Mouse (Mus musculus): ENCODE results near the gene Spred2. TPM values are rescaled to one million over a fixed set of nuclear protein-coding genes. Genes with fewer than 3 reads are reported as not detected.

Spred2 gene
- polyA plus RNA-seq, 1 experiment from 2014 or later: 5.4 TPM

DNA sequence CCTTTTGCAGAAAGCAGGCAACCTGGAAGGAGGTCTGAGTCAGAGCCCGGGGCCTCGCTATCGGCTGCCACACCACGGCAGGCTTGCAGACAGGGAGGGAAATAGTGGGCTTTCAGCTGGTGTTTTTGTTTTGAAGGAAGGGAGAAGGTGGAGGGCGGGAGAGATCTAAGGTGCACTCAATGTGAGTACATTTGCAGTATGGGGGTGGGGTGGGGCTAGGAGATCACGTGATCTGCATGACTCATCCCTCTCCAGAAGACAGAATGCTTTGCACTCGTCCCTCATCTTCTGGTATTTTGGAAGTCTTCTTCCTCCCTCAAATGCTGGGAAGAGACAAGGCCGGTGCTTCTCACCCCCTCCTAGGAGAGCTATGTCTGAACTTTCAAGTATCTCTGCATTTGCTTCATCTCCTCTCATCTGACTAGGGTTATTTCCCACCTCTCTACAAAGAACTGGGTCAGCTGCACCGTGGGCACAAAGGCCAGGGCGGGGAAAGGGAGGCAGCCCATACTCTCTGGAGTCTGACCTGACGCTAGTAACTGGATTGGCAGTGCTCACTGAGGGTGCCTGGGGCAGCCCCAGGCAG, 111.3 kb downstream of the Spred2 start:
- Histone ChIP-seq H3K4me1 (ENCODE audit: control insufficient read depth, insufficient read depth, low read length) (no peaks in the 10 kb centered on the region), H3K4me2 (ENCODE audit: low read length) (no peak overlapping the region), H3K9ac (ENCODE audit: low read length) (no peak overlapping the region), H3K27me3 (replicated peaks; ENCODE audit: control insufficient read depth, insufficient read depth, low read length) (no peaks in the 10 kb centered on the region), H3K4me3 (ENCODE audit: low read depth, low read length) (no peak overlapping the region), H3K36me3 (ENCODE audit: control insufficient read depth, insufficient read depth, low read length) (no peaks in the 10 kb centered on the region), H3K27ac (ENCODE audit: low read depth, low read length) (no peak overlapping the region), H3K9me3 (replicated peaks; ENCODE audit: control insufficient read depth, low read length) (no peaks in the 10 kb centered on the region)
- 57% methylated on average over 11 of the region's 11 CpGs for WGBS
- ATAC-seq: no peak
- DNase-seq (ENCODE audit: low spot score): no peak

DNA sequence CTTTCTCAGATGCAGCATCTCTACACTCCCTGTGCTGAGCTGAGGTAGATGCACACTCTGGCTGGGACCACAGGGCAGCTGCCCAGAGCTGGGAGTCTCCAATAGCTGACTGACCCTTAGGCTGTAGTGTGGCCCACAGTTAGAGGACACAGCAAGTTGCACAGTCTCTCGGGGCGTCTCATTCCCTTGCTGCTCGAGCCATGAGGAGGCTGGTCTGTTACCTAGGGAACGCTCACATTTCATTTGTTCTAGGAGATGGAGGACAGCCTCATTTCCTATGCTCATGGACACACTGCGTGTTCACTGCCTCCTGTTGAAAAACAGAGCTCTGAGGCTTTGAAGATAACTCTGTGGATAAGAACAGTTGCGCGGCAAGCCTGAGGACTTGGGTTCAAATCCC, 111.8 kb downstream of the Spred2 start:
- H3K27ac ChIP-seq (ENCODE audit: low read depth, low read length): no peak overlapping the region
- H3K4me3 ChIP-seq (ENCODE audit: low read depth, low read length): no peak overlapping the region
- 70% methylated on average over 7 of the region's 7 CpGs for WGBS
- no peaks in the 10 kb centered on the region for H3K4me1 ChIP-seq (ENCODE audit: control insufficient read depth, insufficient read depth, low read length)
- ATAC-seq (no peak), DNase-seq (ENCODE audit: low spot score) (no peak)
- no peak overlapping the region for H3K9ac ChIP-seq (ENCODE audit: low read length)
- no peaks in the 10 kb centered on the region for H3K36me3 ChIP-seq (ENCODE audit: control insufficient read depth, insufficient read depth, low read length)
- H3K27me3 ChIP-seq (replicated peaks; ENCODE audit: control insufficient read depth, insufficient read depth, low read length): no peaks in the 10 kb centered on the region
- no peaks in the 10 kb centered on the region for H3K9me3 ChIP-seq (replicated peaks; ENCODE audit: control insufficient read depth, low read length)
- no peak overlapping the region for H3K4me2 ChIP-seq (ENCODE audit: low read length)

DNA sequence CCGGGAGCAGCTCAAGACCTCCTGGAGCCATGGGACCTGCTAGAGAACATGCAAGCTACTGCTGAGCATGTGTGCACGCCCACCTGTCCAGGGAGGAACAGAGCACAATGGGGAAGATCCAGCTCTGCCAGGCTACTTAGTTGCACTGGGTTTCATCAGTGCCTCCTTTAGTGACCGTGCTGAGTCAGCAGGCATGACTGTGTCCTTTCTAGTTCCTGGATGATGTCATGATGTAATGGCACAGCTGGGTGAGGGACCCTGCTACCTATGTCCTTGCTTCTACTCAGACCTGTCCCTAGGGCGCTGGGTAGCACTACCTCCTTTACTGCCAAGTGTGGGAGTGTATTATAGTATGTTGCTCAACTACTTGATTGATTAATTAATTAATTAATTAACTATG, 113.6 kb downstream of the Spred2 start:
- H3K9me3 ChIP-seq (replicated peaks; ENCODE audit: control insufficient read depth, low read length): no peaks in the 10 kb centered on the region
- H3K4me1 ChIP-seq (ENCODE audit: control insufficient read depth, insufficient read depth, low read length): no peaks in the 10 kb centered on the region
- no peaks in the 10 kb centered on the region for H3K36me3 ChIP-seq (ENCODE audit: control insufficient read depth, insufficient read depth, low read length)
- no peak overlapping the region for H3K4me3 ChIP-seq (ENCODE audit: low read depth, low read length)
- 79% methylated on average over 4 of the region's 4 CpGs for WGBS
- H3K9ac ChIP-seq (ENCODE audit: low read length): no peak overlapping the region
- no peaks in the 10 kb centered on the region for H3K27me3 ChIP-seq (replicated peaks; ENCODE audit: control insufficient read depth, insufficient read depth, low read length)
- no peak for DNase-seq (ENCODE audit: low spot score)
- no peak overlapping the region for H3K27ac ChIP-seq (ENCODE audit: low read depth, low read length)
- no peak for ATAC-seq
- no peak overlapping the region for H3K4me2 ChIP-seq (ENCODE audit: low read length)

DNA sequence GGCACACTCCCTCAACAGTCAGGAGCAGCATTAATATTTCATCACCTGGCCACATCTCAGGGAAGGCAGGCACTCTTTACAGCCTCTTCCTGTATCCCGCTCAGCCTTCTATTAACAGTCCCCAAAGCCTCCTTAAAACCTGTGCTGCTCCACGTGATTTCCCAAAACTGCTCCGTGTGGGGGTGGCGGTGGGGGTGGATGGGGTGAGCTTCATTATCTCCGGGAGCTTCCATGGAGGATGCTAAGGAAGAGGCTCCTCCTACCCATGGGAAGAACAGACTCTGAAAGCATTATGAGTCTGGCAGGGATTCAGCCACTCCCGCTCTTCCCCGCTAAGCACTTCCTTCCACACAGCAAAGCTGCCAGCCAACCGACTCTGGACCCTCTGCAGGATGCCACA, 114.5 kb downstream of the Spred2 start:
- H3K4me2 ChIP-seq (ENCODE audit: low read length): peak overlapping the region; percentile 26
- no peak overlapping the region for H3K4me3 ChIP-seq (ENCODE audit: low read depth, low read length)
- H3K36me3 ChIP-seq (ENCODE audit: control insufficient read depth, insufficient read depth, low read length): no peaks in the 10 kb centered on the region
- DNase-seq (ENCODE audit: low spot score) (peak; percentile 67), ATAC-seq (peak; percentile 58; the same call in 1 of the 2 replicates)
- H3K9me3 ChIP-seq (replicated peaks; ENCODE audit: control insufficient read depth, low read length): no peaks in the 10 kb centered on the region
- 19% methylated on average over 8 of the region's 8 CpGs for WGBS
- no peaks in the 10 kb centered on the region for H3K4me1 ChIP-seq (ENCODE audit: control insufficient read depth, insufficient read depth, low read length)
- H3K27ac ChIP-seq (ENCODE audit: low read depth, low read length): no peak overlapping the region
- H3K9ac ChIP-seq (ENCODE audit: low read length): no peak overlapping the region
- H3K27me3 ChIP-seq (replicated peaks; ENCODE audit: control insufficient read depth, insufficient read depth, low read length): no peaks in the 10 kb centered on the region

DNA sequence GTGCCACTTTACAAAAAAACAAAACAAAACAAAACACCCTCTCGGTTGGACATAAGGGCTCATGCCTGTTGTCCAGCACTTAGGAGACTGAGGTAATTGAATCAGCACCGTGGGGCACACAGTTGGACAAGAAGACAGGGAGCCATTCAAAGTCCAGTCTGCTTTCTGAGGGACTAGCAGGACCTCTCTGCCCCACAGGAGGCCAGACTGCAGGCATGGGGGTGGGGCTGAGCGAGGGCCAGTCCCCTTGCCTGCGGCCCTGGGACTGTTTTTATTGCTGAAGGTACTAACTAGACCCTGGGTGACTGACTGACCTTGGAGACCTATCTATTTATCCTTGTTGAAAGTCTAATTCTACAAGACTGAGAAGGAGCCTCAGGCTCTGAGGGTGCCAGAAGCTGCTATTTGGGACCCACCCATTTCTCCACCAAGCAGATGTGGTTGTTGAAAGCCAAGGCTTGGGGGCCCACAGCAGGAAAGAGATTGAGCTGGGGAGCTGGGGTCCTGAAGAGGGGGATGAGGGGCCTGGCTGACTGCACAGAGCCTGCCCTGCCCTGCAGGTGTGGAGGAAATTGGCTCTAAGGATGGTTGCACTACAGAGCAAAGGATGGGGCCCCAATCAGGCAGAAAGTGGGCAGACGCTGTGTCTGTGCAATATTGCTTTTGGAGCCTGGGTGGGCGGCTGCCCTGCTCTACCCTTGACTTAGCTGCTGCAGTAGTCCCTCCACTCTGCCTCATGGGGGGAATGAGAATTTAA, 117.2 kb downstream of the Spred2 start:
- H3K9me3 ChIP-seq (replicated peaks; ENCODE audit: control insufficient read depth, low read length): no peaks in the 10 kb centered on the region
- H3K27me3 ChIP-seq (replicated peaks; ENCODE audit: control insufficient read depth, insufficient read depth, low read length): no peaks in the 10 kb centered on the region
- H3K36me3 ChIP-seq (ENCODE audit: control insufficient read depth, insufficient read depth, low read length): no peaks in the 10 kb centered on the region
- H3K27ac ChIP-seq (ENCODE audit: low read depth, low read length): no peak overlapping the region
- no peaks in the 10 kb centered on the region for H3K4me1 ChIP-seq (ENCODE audit: control insufficient read depth, insufficient read depth, low read length)
- H3K4me3 ChIP-seq (ENCODE audit: low read depth, low read length): no peak overlapping the region
- no peak overlapping the region for H3K9ac ChIP-seq (ENCODE audit: low read length)
- 14% methylated on average over 6 of the region's 6 CpGs for WGBS
- DNase-seq (ENCODE audit: low spot score) (no peak), ATAC-seq (no peak)
- H3K4me2 ChIP-seq (ENCODE audit: low read length): no peak overlapping the region

DNA sequence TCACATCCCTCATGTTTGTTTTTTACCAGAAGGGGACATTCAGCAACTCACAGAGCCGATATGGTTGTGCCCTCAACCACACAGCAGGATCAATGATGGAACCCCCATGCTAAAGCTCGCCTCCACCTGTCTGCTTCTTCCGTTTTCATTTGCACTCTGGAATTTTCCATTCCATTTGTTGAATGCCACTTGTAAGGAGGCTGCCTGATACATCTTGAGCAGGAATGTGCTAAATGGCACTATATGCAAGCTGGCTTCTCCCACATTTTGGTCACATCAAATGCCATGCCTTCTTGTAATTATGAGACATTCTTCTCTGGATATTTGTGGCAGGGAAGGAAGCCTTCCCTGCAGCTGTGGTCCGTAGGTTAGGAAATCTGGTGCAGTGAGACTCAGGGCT, 117.9 kb downstream of the Spred2 start:
- WGBS: 70% methylated on average over 4 of the region's 4 CpGs
- ATAC-seq (no peak), DNase-seq (ENCODE audit: low spot score) (no peak)
- no peak overlapping the region for H3K4me3 ChIP-seq (ENCODE audit: low read depth, low read length)
- no peak overlapping the region for H3K4me2 ChIP-seq (ENCODE audit: low read length)
- no peaks in the 10 kb centered on the region for H3K36me3 ChIP-seq (ENCODE audit: control insufficient read depth, insufficient read depth, low read length)
- H3K9me3 ChIP-seq (replicated peaks; ENCODE audit: control insufficient read depth, low read length): no peaks in the 10 kb centered on the region
- H3K27me3 ChIP-seq (replicated peaks; ENCODE audit: control insufficient read depth, insufficient read depth, low read length): no peaks in the 10 kb centered on the region
- H3K9ac ChIP-seq (ENCODE audit: low read length): no peak overlapping the region
- no peak overlapping the region for H3K27ac ChIP-seq (ENCODE audit: low read depth, low read length)
- no peaks in the 10 kb centered on the region for H3K4me1 ChIP-seq (ENCODE audit: control insufficient read depth, insufficient read depth, low read length)

DNA sequence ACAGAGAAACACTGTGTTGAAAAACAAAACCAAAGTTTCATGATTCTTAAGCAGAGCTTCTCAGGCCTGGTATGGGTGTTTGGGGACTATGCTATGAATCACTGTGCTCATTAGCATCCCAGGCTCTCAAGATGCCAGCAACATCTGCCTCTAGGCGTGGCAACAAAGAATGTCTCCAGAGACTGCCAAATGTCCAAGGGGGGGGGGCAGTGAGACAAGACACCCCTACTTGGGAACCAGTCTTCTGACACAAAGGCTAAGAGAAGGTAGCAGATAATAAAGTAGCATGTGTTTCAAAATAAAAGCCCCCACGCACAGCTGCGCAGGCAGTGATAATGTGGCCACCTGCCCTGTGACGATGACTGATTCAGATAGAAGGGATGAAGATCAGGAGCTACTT, 119.1 kb downstream of the Spred2 start:
- no peak for DNase-seq (ENCODE audit: low spot score)
- Histone ChIP-seq H3K27me3 (replicated peaks; ENCODE audit: control insufficient read depth, insufficient read depth, low read length) (no peaks in the 10 kb centered on the region), H3K4me2 (ENCODE audit: low read length) (no peak overlapping the region), H3K9me3 (replicated peaks; ENCODE audit: control insufficient read depth, low read length) (no peaks in the 10 kb centered on the region), H3K4me1 (ENCODE audit: control insufficient read depth, insufficient read depth, low read length) (no peaks in the 10 kb centered on the region), H3K36me3 (ENCODE audit: control insufficient read depth, insufficient read depth, low read length) (no peaks in the 10 kb centered on the region), H3K9ac (ENCODE audit: low read length) (no peak overlapping the region), H3K4me3 (ENCODE audit: low read depth, low read length) (no peak overlapping the region), H3K27ac (ENCODE audit: low read depth, low read length) (no peak overlapping the region)
- 72% methylated on average over 4 of the region's 4 CpGs for WGBS
- no peak for ATAC-seq

DNA sequence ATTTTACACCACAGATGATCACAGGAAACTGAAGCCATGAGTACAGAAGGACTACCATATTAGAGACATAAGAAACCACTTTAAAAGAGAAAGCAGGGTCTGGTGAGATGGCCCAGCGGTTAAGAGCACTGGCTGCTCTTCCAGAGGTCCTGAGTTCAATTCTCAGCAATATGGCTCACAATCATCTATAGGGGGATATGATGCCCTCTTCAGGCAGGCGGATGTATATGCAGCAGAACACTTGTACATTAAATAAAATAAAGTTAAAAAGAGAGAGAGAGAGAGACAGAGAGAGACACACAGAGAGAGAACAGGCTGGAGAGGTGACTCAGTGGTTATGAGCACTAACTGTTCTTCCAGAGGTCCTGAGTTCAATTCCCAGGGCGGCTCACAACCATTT, 121.4 kb downstream of the Spred2 start:
- Histone ChIP-seq H3K9me3 (replicated peaks; ENCODE audit: control insufficient read depth, low read length) (no peaks in the 10 kb centered on the region), H3K27ac (ENCODE audit: low read depth, low read length) (no peak overlapping the region), H3K9ac (ENCODE audit: low read length) (no peak overlapping the region), H3K36me3 (ENCODE audit: control insufficient read depth, insufficient read depth, low read length) (no peaks in the 10 kb centered on the region), H3K4me2 (ENCODE audit: low read length) (no peak overlapping the region), H3K27me3 (replicated peaks; ENCODE audit: control insufficient read depth, insufficient read depth, low read length) (no peaks in the 10 kb centered on the region), H3K4me1 (ENCODE audit: control insufficient read depth, insufficient read depth, low read length) (no peaks in the 10 kb centered on the region), H3K4me3 (ENCODE audit: low read depth, low read length) (no peak overlapping the region)
- DNase-seq (ENCODE audit: low spot score) (no peak), ATAC-seq (no peak)
- 64% methylated on average over 3 of the region's 3 CpGs for WGBS

DNA sequence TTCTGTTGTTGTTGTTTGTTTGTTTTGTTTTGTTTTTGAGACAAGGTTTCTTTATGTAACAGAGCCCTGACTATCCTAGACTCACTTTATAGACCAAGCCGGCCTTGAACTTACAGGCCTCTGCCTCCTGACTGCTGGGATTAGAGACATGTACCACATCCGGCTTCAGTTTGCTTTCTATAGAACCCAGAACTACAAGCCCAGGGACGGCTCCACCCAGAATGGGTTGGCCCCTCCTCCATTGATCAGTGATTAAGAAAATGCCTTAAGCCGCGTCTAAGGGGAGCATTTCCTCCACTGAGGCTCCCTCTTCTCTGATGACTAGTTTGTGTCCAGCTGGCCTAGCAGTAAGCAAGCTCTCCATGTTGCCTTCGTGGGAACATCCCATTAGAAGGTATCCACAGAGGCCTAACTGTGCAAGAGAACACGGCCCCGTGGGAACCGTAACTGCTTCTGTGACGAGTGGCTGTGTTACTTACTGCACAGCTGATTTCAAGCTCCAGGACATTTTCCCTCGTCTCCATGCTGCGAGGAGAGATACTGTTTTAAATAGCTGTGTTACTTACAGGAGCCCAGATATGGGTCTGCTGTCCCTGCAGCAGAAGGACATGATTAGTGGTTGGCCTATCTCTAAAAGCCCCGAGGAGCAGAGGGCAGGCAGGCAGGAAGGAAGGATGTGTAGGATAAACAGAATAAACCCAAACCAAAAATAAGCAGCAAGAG, 128.8 kb downstream of the Spred2 start:
- WGBS: 70% methylated on average over 13 of the region's 13 CpGs
- no peak overlapping the region for H3K4me2 ChIP-seq (ENCODE audit: low read length)
- ATAC-seq (no peak), DNase-seq (ENCODE audit: low spot score) (no peak)
- no peaks in the 10 kb centered on the region for H3K4me1 ChIP-seq (ENCODE audit: control insufficient read depth, insufficient read depth, low read length)
- no peak overlapping the region for H3K27ac ChIP-seq (ENCODE audit: low read depth, low read length)
- H3K9ac ChIP-seq (ENCODE audit: low read length): no peak overlapping the region
- H3K9me3 ChIP-seq (replicated peaks; ENCODE audit: control insufficient read depth, low read length): no peaks in the 10 kb centered on the region
- no peaks in the 10 kb centered on the region for H3K27me3 ChIP-seq (replicated peaks; ENCODE audit: control insufficient read depth, insufficient read depth, low read length)
- peaks cover 11% of the 10 kb centered on the region; the same call in 1 of the 2 replicates for H3K36me3 ChIP-seq (ENCODE audit: control insufficient read depth, insufficient read depth, low read length)
- H3K4me3 ChIP-seq (ENCODE audit: low read depth, low read length): no peak overlapping the region
